Mouse (Mus musculus) heart, postnatal 10 days (tissue): Measurements from ENCODE around the gene Sox13. TPM values are rescaled to one million over a fixed set of nuclear protein-coding genes. Genes with fewer than 3 reads are reported as not detected.

Experiments used
- DNase-seq, 2 experiments: peaks; one replicate each; pipeline ENCODE4 v3.0.0; 2021
- intact Hi-C: fragments of 180-260 bp; cut with DNase I; formaldehyde crosslinking; loops from one replicate; pipeline ENCODE4 v1.15.1; 2025
- total RNA-seq, 2 experiments: library from RNA; stranded (reverse); gene quantifications; 2 replicates each; pipeline ENCODE4 v1.2.3; 2021

The Sox13 gene
- total RNA-seq, 2 experiments from 2014 or later: 29.6 to 33.4 TPM

- DNase-seq: no peak
- intact Hi-C loops: no loop called here
These were observed 46.6 kb downstream of the Sox13 start for GRCm38 (mm10) chr1:133377547-133377946.

GRCm38 (mm10) chr1:133375696-133376346 is 48.4 kb downstream of the Sox13 start:
- no peak for DNase-seq
- intact Hi-C loops: no loop called here

- DNase-seq: no peak
- intact Hi-C loops: no loop called here
These were observed 52.1 kb downstream of the Sox13 start for GRCm38 (mm10) chr1:133372113-133372512.

- intact Hi-C loops: no loop called here
- DNase-seq: no peak
These were observed 52.7 kb downstream of the Sox13 start for GRCm38 (mm10) chr1:133371431-133371830.

- intact Hi-C loops: no loop called here
These were observed 53.8 kb downstream of the Sox13 start for GRCm38 (mm10) chr1:133370352-133370751.

GRCm38 (mm10) chr1:133368644-133369043 is 55.5 kb downstream of the Sox13 start:
- intact Hi-C loops: no loop called here
- no peak for DNase-seq

More at GRCm38 (mm10) chr1:133370352-133370751, 53.8 kb downstream of the Sox13 start:
- no peak for DNase-seq

GRCm38 (mm10) chr1:133367606-133368488 is 56.3 kb downstream of the Sox13 start:
- DNase-seq: peak; percentile 44 to 52

GRCm38 (mm10) chr1:133366951-133367605 is 57.1 kb downstream of the Sox13 start:
- DNase-seq: no peak
- intact Hi-C loops: no loop called here

More at GRCm38 (mm10) chr1:133367606-133368488, 56.3 kb downstream of the Sox13 start:
- intact Hi-C loops: no loop called here

- no peak for DNase-seq
- intact Hi-C loops: no loop called here
These were observed 59.3 kb downstream of the Sox13 start for GRCm38 (mm10) chr1:133364890-133365289.

GRCm38 (mm10) chr1:133364022-133364630 is 60.1 kb downstream of the Sox13 start:
- no peak for DNase-seq
- intact Hi-C loops: no loop called here

GRCm38 (mm10) chr1:133363276-133364021 is 60.7 kb downstream of the Sox13 start, which contains the start of gene Etnk2:
Gene Etnk2 (plus strand): TSS chr1:133363572.
- intact Hi-C loops: no loop called here

GRCm38 (mm10) chr1:133362103-133362502 is 62.1 kb downstream of the Sox13 start:
- intact Hi-C loops: no loop called here
- no peak for DNase-seq

More at GRCm38 (mm10) chr1:133363276-133364021, 60.7 kb downstream of the Sox13 start, which contains the start of gene Etnk2:
- DNase-seq: peak; percentile 81 to 82

- DNase-seq: no peak
- intact Hi-C loops: no loop called here
These were observed 63.2 kb downstream of the Sox13 start for GRCm38 (mm10) chr1:133361006-133361405.

- intact Hi-C loops: no loop called here
- DNase-seq: no peak
These were observed 67.8 kb downstream of the Sox13 start for GRCm38 (mm10) chr1:133356330-133356729.

GRCm38 (mm10) chr1:133355912-133356311 is 68.3 kb downstream of the Sox13 start:
- intact Hi-C loops: no loop called here
- DNase-seq: no peak

- intact Hi-C loops: no loop called here
- no peak for DNase-seq
These were observed 68.7 kb downstream of the Sox13 start for GRCm38 (mm10) chr1:133355469-133355868.

- DNase-seq: peak; percentile 71 to 84
These were observed 70.8 kb downstream of the Sox13 start for GRCm38 (mm10) chr1:133353371-133353809.

GRCm38 (mm10) chr1:133351762-133352161 is 72.4 kb downstream of the Sox13 start:
- intact Hi-C loops: loop anchor here (2.0 kb wide), 1 partner anchor 175 kb away; no protein-coding TSS in a partner anchor

More at GRCm38 (mm10) chr1:133353371-133353809, 70.8 kb downstream of the Sox13 start:
- intact Hi-C loops: loop anchor here (1.0 to 2.0 kb wide), 2 partner anchors 39 to 177 kb away; no protein-coding TSS in a partner anchor

GRCm38 (mm10) chr1:133350210-133350609 is 74.0 kb downstream of the Sox13 start, which contains the start of gene Ren1:
Gene Ren1 (plus strand): TSS chr1:133350510.
- intact Hi-C loops: no loop called here
- DNase-seq: no peak

More at GRCm38 (mm10) chr1:133351762-133352161, 72.4 kb downstream of the Sox13 start:
- no peak for DNase-seq
